Mouse (Mus musculus): Measurements from ENCODE around the gene Mybphl. TPM values are rescaled to one million over a fixed set of nuclear protein-coding genes. Genes with fewer than 3 reads are reported as not detected.

Gene Mybphl
- polyA plus RNA-seq, 1 experiment, result not detected

DNA sequence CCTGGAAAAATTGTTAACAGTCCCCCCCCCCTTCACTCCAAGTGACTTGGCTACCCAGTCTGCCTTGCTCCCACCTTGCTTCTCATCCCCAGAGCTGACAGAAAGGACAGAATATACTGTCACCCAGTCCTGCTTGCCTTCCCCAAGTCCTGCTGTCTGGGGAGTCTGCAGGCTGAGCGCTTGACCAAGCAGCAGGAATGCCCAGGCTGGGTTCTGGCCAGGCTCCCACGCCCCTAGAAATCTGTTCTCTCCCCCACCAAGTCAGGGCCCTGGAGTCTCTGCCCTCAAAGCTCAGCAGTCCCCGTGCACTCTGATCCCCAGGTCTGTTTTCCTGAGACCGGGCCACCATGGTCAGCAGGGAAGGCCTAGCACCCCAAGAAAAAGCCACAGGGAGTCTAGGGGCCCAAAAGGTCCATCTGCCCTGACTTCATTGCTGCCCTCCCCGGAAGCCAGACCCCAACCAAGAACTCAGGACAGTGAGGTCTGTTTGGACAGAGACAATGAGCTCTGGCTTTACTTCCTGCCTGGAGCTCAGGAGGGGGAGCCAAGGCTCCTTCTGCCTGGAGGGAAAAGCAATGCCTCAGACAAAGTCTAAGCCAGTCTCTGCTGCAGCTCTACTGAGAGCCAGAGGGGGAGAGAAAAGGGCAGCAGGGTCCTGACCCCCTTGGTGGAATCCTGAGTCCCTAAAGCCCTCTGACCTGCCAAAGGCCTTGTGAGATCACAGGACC is 46.5 kb downstream of the Mybphl start:
- WGBS, result 22% methylated on average over 5 of the region's 5 CpGs
- Histone ChIP-seq H3K27ac (ENCODE audit: insufficient read depth, low read depth, low read length) (peak overlapping the region; percentile 49), H3K4me1 (ENCODE audit: control insufficient read depth, insufficient read depth, low read length) (peaks cover 78% of the 10 kb centered on the region), H3K4me3 (ENCODE audit: insufficient read depth, low read depth, low read length) (peak overlapping the region; percentile 38)
- TF ChIP-seq POLR2A (IDR thresholded peaks at IDR 0.05; ENCODE audit: insufficient read depth, low read depth, low read length) (no peak), CTCF (IDR thresholded peaks at IDR 0.05; ENCODE audit: insufficient read depth, low read depth, low read length) (no peak)

DNA sequence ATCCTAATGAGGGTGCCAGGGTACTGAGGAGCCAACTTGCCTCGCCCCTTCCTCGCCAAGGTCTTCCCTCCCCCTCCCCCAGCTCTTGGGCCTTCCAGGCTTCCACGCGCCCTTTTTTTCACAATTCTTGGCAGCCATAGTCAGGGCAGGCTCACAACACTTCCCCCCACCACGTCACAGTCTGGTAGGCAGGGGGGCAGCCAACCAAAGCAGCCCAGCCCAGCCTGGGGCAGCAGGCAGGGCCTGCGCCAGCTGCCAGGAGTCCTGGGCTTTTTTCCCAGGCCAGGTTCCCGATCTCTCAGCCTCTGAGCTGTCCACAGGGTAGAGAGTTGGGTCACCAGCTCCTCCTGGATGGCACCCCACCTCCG is 47.0 kb downstream of the Mybphl start:
- TF ChIP-seq CTCF (IDR thresholded peaks at IDR 0.05; ENCODE audit: insufficient read depth, low read depth, low read length) (peak; percentile 32; the same call in 1 of the 2 replicates), POLR2A (IDR thresholded peaks at IDR 0.05; ENCODE audit: insufficient read depth, low read depth, low read length) (no peak; the same call in 1 of the 2 replicates)
- WGBS, result 15% methylated on average over 8 of the region's 8 CpGs
- Histone ChIP-seq H3K4me3 (ENCODE audit: insufficient read depth, low read depth, low read length) (peak overlapping the region; percentile 38), H3K4me1 (ENCODE audit: control insufficient read depth, insufficient read depth, low read length) (peaks cover 72% of the 10 kb centered on the region), H3K27ac (ENCODE audit: insufficient read depth, low read depth, low read length) (peak overlapping the region; percentile 49)

DNA sequence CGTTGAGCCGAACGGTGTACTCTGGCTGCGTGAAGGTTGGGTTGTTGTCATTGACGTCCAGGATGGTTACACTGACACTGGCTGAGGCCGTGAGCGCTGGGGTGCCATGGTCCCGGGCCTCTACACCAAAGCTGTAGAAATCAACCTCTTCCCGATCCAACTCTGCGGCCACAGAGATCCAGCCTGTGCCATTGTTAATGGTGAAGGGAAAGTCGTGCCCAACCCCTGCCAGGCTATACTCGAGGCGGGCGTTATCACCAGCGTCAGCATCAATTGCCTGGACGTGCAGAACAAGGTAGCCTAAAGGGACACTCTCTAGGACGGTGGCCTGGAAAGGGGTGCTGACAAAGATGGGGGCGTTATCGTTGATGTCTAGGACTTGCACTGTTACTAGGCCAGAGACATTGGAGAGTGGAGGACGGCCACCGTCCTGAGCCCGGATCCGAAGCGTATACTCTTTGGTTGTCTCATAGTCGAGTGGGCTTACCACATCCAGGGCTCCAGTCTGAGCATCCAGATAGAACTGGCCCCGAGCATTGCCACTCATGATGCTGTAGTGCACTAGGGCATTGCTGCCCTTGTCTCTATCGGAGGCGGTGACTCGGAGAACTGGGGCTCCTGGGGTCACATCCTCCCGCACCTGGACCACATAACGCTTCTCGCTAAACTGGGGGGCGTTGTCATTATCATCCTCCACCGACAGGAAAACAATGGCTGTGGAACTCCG is 49.1 kb downstream of the Mybphl start:
- H3K4me1 ChIP-seq (ENCODE audit: control insufficient read depth, insufficient read depth, low read length), result peaks cover 60% of the 10 kb centered on the region
- no peak overlapping the region for H3K4me3 ChIP-seq (ENCODE audit: insufficient read depth, low read depth, low read length)
- no peak overlapping the region for H3K27ac ChIP-seq (ENCODE audit: insufficient read depth, low read depth, low read length)
- 98% methylated on average over 35 of the region's 35 CpGs for WGBS
- no peak for TF ChIP-seq CTCF (IDR thresholded peaks at IDR 0.05; ENCODE audit: insufficient read depth, low read depth, low read length)
- TF ChIP-seq POLR2A (IDR thresholded peaks at IDR 0.05; ENCODE audit: insufficient read depth, low read depth, low read length), result no peak

DNA sequence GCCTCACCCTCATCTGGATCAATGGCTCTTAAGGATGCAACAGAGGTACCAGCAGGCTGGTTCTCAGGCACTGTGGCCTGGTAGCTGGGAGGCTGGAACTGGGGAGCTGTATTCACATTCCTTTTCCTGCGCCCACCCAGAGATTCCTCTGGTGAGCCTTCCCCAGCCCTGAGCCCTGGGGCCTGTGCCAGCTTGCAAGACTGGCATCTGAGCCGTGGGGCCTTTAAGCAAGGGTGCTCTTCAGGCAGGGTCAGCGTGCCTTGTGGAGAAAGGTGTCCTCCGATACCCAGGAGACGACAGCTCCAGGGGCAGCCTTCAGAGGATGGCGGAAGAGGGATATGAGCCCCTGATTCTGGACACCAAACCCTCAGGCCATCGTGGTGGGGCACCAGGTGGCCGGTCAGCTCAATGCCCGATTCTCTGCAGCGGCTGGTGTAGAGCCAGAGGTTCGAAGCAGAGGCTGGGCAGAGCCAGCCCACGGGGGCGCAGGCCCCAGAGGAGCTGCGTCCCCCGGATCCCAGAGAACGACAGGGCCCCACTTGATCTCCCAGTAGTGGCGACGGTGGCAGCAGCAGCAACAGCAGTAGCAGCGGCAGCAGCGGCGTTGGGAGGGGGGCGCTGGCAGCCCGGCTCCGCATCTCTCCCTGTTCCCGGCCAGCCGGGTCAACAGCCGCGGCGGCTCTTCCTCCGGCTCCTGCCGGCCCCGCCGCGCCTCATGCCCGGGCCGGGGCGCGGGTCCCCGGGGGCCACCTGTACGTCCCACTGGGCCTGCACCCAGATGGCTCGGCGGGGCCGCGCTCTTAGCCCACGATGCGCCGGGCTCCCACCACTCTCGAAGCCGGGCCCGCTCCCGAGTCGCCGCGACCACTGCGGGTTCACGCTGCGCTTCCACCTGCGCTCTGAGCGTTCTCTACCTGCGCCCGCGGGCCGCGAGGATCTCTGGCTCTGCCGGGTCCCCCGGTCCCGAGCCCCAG is 50.4 kb downstream of the Mybphl start, which contains the start of gene Celsr2:
Celsr2 (minus strand) TSS at position 696 of the 974 bp plus-strand sequence.
- no peak for TF ChIP-seq CTCF (IDR thresholded peaks at IDR 0.05; ENCODE audit: insufficient read depth, low read depth, low read length)
- no peak for TF ChIP-seq POLR2A (IDR thresholded peaks at IDR 0.05; ENCODE audit: insufficient read depth, low read depth, low read length)
- Histone ChIP-seq H3K4me1 (ENCODE audit: control insufficient read depth, insufficient read depth, low read length) (peaks cover 50% of the 10 kb centered on the region), H3K27ac (ENCODE audit: insufficient read depth, low read depth, low read length) (peak within 1 kb of the TSS; percentile 7; the same call in 1 of the 2 replicates), H3K4me3 (ENCODE audit: insufficient read depth, low read depth, low read length) (peak within 1 kb of the TSS; percentile 76)
- 3% methylated on average over 67 of the region's 67 CpGs for WGBS

DNA sequence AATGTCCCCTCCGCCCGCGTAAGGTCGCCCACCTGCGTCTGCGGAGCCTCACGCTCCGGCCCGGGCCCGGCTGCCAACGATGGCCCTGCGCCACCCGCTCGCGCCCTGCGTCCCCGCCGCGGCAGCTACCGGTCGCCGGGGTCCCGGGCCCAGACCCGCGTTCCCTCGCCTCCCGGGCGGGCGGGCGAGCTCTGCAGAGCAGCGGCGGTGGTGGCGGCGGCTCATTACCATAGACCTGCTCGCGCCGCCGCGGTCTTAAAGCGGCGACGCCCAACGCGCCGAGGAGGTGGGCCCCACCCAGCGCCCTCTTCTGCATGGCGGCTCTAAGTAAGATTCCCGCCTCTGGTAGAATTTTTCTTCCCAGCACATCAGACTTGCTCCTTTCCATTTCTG is 51.1 kb downstream of the Mybphl start:
- peak overlapping the region; percentile 76 for H3K4me3 ChIP-seq (ENCODE audit: insufficient read depth, low read depth, low read length)
- H3K27ac ChIP-seq (ENCODE audit: insufficient read depth, low read depth, low read length), result peak overlapping the region; percentile 7; the same call in 1 of the 2 replicates
- TF ChIP-seq POLR2A (IDR thresholded peaks at IDR 0.05; ENCODE audit: insufficient read depth, low read depth, low read length), result peak; percentile 61
- no peak for TF ChIP-seq CTCF (IDR thresholded peaks at IDR 0.05; ENCODE audit: insufficient read depth, low read depth, low read length)
- H3K4me1 ChIP-seq (ENCODE audit: control insufficient read depth, insufficient read depth, low read length), result peaks cover 43% of the 10 kb centered on the region
- WGBS, result under 1% methylated on average over 48 of the region's 48 CpGs

DNA sequence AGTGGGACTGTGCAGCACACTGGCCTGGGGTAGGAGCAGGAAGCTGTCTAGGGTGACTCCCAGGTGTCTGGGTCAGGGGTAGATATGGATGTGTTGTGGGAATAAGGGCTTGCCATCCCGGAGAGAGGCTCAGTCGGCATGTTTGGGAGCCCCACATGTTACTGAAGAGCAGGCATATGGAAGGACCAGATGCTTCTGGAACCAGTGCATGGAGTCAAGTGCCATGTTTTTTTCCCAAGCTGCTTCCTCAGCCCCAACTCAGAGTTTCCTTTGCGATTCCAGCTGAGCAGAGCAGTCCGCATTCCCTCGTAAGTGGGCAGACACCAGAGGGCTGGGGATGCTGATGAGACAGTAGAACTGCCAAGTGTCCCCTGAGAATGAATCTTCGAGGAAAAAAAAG is 58.3 kb downstream of the Mybphl start:
- 32% methylated on average over 6 of the region's 6 CpGs for WGBS
- H3K4me3 ChIP-seq (ENCODE audit: insufficient read depth, low read depth, low read length), result no peak overlapping the region
- TF ChIP-seq POLR2A (IDR thresholded peaks at IDR 0.05; ENCODE audit: insufficient read depth, low read depth, low read length) (no peak), CTCF (IDR thresholded peaks at IDR 0.05; ENCODE audit: insufficient read depth, low read depth, low read length) (no peak)
- H3K4me1 ChIP-seq (ENCODE audit: control insufficient read depth, insufficient read depth, low read length), result peaks cover 16% of the 10 kb centered on the region
- no peak overlapping the region for H3K27ac ChIP-seq (ENCODE audit: insufficient read depth, low read depth, low read length)

DNA sequence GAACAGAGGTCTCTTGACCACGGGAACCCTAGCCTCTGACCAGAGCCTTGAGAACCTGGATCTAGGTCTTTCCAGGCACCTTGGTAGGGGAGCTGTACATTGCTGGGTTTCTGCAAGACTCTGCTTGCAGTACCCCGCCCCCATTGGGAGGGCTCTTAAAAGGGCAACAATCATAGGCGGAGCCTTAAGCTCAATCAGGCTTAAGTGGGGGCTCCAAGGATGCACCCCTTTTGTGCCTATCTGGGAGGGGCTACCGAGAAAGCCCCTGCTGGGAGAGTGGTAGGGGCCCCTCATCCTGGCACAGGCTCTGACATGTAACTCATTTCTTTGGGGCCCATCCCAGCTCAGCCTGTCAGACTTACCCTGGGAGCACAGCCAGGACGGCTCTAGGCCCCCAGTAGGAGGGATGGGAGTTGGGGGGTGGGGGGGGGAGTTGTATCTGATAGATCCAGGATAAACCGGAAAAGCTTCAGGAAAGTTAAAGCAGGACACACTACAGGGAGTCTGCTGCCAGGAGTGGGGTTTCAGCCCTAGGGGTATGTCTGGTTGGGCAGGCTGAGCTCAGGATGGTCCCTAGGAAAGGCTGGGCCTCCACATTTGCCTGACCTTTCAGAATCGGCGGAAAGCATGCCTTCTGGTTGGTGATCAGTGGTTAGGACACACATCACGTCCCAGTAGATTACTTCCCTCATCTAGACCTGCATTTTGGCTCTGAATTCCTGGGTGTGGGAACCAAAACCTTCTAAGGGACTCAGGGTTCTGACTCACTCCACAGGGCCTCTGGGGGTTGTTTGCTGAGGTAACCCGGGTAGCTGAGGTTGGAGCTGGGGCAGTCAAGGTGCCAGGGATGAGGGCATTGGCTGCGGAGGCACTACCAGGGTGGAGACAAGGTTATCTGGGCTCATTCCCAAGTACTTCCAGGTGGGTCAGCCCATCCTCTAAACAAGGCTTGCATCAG is 59.4 kb downstream of the Mybphl start:
- TF ChIP-seq CTCF (IDR thresholded peaks at IDR 0.05; ENCODE audit: insufficient read depth, low read depth, low read length) (no peak), POLR2A (IDR thresholded peaks at IDR 0.05; ENCODE audit: insufficient read depth, low read depth, low read length) (no peak)
- Histone ChIP-seq H3K4me1 (ENCODE audit: control insufficient read depth, insufficient read depth, low read length) (peaks cover 16% of the 10 kb centered on the region), H3K27ac (ENCODE audit: insufficient read depth, low read depth, low read length) (no peak overlapping the region), H3K4me3 (ENCODE audit: insufficient read depth, low read depth, low read length) (peak overlapping the region; percentile 29)
- 22% methylated on average over 11 of the region's 11 CpGs for WGBS
